Mouse (Mus musculus): Measurements from ENCODE around the gene Psmb7.

The Psmb7 gene

DNA sequence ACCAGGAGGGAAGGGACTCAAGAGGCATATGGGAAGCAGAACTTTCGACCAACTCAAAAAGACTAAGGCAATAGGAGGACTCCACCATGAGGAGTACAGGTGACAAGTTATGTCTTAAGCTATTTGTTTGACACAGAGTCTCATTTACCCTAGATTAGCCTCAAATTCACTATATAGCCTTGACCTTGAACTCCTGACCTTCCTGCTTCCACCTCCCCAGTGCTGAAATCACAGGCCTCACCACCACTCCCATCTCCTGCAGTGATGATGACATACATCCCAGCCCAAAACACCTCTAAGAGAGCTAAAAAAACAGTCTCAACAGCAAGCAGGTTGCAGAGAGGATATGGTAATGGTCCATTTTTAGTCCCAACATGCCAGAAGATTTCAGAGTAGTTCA is 2.1 kb downstream of the Psmb7 start:
- DNase-seq (ENCODE audit: low spot score), result no peak

- no peak for DNase-seq (ENCODE audit: low spot score)
Measured at GRCm38 (mm10) chr2:38637716-38638267, 6.1 kb downstream of the Psmb7 start.

DNA sequence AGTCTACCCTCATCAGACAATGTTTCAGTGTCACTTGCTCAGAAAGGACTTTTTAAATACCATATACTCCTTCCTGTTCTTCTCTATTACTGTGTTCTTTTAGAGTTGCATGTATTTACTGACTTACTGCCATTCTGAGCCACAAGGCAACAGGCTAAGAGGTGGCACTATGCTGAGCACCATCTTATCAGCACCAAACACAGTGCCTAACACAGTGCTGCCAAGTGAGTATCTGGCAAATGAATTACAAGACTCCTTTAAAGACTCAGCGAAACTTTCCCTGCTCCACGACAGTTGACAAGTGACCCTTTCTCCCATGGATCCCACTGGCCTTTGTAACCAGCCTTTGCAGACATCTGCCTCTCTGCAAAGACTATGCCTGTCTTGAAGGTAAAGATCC is 13.3 kb downstream of the Psmb7 start:
- no peak for DNase-seq (ENCODE audit: low spot score)

- no peak for DNase-seq (ENCODE audit: low spot score)
Measured at GRCm38 (mm10) chr2:38629451-38629850, 14.4 kb downstream of the Psmb7 start.

DNA sequence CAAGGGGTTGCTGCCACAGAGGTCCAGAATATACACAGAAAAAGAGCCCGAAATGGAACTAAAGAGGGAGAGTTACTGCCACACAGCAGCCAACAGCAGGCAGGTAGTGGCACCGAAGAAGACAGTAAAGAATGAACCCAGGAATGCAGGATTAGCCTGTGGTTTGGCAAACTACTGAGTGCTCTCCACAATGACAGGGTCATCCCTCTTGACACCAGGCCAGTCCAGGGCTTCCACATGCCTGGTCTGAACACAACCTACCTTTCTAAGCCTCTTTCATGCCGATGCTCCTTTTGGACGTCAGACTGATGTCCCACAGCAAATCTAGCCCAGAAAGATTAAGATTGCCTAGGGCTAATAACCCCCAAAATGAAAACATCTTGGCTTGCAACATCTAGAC is 15.1 kb downstream of the Psmb7 start:
- no peak for DNase-seq (ENCODE audit: low spot score)

DNA sequence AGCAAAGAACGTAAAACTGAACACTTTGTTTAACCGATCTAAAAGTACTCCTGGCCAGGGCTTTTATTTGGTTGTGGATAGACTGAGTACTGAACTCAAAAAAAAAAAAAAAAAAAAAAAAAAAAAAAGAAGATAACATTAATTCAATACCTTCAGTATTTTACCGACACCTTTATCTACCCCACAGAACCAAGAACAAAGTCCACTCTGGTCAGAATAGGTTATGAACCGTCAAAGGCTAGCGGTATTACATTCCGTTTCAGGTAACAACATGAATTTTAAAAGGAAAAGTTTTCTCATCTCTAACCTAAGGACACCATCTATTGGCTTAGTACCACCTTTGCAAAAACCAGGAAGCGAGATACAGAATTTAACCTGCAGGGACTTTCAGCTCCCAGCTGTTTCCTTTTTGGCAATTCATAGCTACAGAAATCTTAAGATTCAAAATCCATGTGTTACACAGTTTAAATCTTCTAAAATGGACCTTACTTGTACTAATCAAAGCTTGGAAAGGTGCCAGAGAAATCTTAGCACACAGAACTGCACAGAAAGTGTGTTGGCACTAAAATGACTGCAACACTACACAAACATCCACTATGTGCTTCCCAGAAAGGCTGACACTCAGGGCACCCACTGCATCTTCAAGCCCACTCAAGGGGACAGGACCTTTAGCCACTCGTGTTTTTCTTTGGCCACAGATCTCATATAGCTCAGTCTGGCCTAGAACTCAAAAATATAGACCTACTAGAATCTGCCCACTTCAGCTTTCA is 19.9 kb downstream of the Psmb7 start:
- no peak for DNase-seq (ENCODE audit: low spot score)

DNA sequence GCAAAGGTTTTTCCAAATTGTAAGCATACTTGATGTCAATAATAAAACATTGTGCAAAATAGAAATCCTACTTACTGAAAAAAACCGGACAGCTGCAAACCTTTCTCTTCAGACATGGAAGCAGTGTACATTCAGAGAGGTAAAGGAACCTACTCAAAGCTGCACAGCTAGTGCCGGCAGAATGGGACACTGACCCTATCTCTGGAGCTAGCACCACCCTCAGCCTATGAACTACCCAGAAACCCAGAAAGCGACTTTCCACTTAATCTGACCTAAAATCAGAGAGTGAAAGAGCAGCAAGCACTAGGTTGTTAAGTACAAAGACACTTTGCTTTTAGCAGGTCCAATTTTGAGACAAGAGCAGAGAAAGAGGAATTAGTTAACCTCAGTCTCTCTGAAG is 20.5 kb downstream of the Psmb7 start:
- no peak for DNase-seq (ENCODE audit: low spot score)

GRCm38 (mm10) chr2:38621610-38622021 is 22.3 kb downstream of the Psmb7 start:
- DNase-seq (ENCODE audit: low spot score), result peak; percentile 15

GRCm38 (mm10) chr2:38621076-38621475 is 22.8 kb downstream of the Psmb7 start:
- no peak for DNase-seq (ENCODE audit: low spot score)

GRCm38 (mm10) chr2:38619777-38620176 is 24.1 kb downstream of the Psmb7 start:
- no peak for DNase-seq (ENCODE audit: low spot score)

DNA sequence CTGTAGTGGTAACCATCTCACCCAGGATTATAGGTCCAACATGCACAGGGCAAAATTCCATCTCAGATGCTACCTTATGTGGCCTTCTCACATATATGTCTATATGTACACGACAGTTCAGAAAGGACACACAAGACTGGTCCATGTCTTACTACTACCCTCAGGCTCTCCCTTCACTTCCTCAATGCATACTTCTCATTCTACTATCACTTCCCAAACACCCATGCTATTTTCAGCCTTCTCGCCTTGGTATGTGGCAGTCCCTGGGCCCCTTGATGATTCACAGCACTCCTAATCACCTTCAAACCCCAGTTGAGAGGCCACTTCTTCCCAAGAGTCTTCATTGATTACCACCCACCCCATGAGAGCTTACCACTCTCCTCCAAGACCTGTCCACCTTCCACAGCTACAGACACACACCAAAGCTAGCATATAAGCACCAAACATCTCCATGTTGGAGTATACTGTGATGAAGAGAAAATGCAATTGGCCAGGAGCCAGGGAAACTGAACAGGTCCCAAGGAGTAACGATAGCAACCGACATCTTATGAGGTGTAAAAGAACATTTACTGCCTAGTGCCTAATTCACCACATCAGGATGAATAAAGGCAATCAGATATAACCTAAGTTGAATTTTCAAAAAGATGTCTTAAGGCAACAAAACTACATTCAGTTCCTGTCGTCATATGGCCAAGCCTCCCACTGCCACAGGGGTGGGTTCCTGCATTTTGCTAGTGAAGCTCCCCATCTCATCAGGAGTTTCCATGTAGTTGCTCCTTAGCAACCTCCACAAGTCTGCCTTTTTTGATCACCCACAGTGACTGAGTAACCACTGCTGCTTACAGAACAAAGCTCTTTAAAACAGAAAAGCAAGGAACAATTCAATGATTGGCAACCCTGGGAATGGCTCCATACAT is 26.7 kb downstream of the Psmb7 start:
- DNase-seq (ENCODE audit: low spot score), result no peak

DNA sequence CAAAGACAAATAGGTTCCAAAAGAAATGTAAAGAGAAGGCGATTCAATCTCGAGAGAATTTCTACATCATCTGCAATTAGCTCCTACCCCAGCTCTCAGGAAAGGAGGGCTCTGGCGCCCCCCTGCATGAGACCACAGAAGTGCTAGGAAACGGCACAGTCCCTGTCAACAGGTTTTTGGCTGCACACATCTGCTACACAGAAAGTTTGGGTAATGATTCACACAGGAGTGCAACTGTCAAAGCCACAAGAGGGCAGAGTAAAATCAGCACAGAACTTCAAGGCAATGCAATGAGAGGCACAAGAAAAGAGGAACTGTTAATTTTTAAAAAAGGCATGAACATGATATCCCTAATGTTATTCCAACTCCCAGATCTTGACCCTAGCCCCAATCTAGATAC is 27.8 kb downstream of the Psmb7 start:
- DNase-seq (ENCODE audit: low spot score), result no peak

DNA sequence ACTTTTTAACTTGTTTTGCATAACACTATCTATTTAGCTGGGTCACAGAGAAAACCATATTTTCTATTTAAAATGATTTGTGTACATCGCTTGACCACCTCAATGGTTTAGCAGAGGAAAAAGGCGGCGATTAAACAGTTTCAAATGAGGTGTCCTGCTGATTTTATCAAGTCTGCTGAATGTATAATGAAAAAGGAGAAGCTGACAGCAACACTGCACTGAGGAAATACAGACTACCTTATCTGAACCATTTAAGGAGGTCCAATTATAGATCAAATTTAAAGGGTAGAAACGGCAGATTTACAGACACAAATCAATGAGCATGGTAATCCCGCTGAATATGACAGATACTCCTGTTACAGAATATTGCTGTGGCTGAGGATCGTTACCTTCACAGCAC is 29.4 kb downstream of the Psmb7 start:
- DNase-seq (ENCODE audit: low spot score), result no peak

DNA sequence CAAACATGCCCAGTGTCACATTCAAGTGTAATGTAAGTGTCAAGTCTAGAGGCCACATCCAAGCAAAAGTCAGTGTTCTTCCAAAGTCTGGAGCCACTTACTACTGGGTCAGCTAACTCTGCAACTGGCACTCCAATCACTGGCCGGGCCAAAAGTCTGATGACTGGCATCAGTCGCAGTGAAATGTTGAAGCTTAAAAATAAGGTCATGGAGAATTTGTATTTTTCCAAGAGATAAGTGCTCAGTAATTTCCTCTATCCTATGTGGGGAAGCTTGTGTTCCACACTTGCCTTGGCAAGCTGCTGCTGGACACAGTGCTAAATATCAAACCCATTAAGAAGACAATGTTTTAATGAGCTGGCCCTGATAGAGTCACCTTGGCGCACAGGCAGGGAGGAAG is 30.3 kb downstream of the Psmb7 start:
- DNase-seq (ENCODE audit: low spot score), result no peak

DNA sequence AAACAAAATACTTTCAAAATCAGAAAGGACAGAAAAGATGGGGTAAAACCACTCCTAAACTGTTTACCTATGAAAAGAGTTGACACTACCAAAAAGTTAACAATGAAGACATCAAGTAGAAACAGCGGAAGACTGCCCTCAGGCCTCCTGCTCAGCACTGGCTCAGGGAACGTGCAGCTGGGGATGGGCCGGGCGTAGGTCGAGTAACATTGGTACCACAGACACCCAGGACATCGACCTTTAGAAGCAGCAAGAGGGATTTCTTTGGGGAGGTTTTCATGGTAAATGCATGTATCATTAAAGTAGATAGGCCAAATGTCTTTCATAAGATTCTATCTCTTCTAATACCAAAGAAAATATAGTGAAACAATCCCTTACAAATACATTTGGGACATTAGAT is 31.3 kb downstream of the Psmb7 start:
- no peak for DNase-seq (ENCODE audit: low spot score)

DNA sequence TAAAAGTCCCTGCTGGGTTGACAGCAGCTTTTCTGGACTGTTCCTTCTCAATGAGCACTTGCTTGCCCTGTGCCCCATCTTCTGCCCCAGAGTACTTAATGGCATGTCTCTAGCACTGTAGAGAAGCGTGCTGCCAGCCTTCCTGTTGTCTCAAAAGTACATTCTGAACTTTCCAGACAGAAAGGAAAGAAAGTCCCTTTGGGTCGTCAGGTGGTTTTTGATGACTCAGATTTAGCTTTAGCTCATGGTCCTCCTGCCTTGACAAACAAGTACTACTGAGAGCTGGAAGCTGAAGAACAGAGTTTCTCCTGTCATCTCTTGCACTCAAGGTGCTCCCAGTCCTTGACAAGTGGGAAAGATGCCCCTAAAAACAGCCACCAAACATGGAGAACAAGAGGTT is 33.7 kb downstream of the Psmb7 start:
- no peak for DNase-seq (ENCODE audit: low spot score)

- no peak for DNase-seq (ENCODE audit: low spot score)
Measured at GRCm38 (mm10) chr2:38609310-38609709, 34.6 kb downstream of the Psmb7 start.

GRCm38 (mm10) chr2:38608831-38609309 is 35.0 kb downstream of the Psmb7 start:
- no peak for DNase-seq (ENCODE audit: low spot score)

GRCm38 (mm10) chr2:38607716-38608115 is 36.2 kb downstream of the Psmb7 start:
- no peak for DNase-seq (ENCODE audit: low spot score)

DNA sequence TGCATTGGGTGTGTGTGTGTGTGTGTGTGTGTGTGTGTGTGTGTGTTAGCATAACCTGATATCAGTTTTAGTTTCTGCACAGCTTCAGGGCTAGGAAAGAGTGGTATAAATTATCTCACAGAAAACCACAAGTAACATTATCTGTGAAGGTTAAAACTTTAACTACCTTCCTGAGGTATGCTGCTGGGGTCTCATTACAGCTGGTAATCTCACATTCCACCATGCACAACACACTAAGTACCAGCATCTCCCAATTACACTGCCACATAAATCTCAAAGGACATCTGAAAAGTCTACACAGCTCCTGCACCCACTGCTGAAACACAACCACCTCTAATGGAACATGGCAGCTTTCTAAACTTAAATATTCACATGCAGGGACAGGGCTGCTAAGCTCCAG is 43.0 kb downstream of the Psmb7 start:
- DNase-seq (ENCODE audit: low spot score), result no peak

GRCm38 (mm10) chr2:38598395-38598794 is 45.5 kb downstream of the Psmb7 start:
- no peak for DNase-seq (ENCODE audit: low spot score)

- no peak for DNase-seq (ENCODE audit: low spot score)
Measured at GRCm38 (mm10) chr2:38597896-38598295, 46.0 kb downstream of the Psmb7 start.

- DNase-seq (ENCODE audit: low spot score), result no peak
Measured at GRCm38 (mm10) chr2:38594874-38595273, 49.0 kb downstream of the Psmb7 start.
